ENCODE assay signal across 1 mouse cellular context in the genomic region with DNA sequence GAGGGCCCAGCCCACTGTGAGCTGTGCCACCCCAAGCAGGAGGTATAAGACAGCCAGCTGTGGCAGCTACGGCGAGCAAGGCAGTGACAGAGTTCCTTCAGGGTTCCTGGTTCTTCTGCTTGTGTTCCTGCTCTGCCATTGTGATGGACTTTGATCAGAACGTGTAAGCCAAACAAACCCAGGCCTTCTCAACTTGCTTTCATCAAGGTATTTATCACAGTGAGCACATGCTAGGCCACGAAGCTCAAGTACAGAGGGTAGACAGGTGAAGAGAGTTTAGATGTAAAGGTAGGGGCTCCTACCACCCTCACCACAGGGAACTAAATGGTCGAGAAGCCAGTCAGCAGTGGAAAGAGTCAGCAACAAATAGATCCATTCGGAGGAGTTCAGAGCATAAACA.
TF ChIP-seq lines count a peak whose summit lies in the region.

No protein-coding gene starts in this region.

TF ChIP-seq in ES-E14, 5 proteins besides CTCF, POLR2A, EP300 and RAD21 (continued from another document):
- TF ChIP-seq ZNF384 (IDR thresholded peaks at IDR 0.05; ENCODE audit: low read depth, low read length) (no peak), CHD2 (IDR thresholded peaks at IDR 0.05; ENCODE audit: low read depth, low read length) (no peak), MAFK (IDR thresholded peaks at IDR 0.05; ENCODE audit: insufficient read depth, low read depth, low read length) (no peak), ZC3H11A (IDR thresholded peaks at IDR 0.05; ENCODE audit: borderline replicate concordance, low read depth, low read length) (no peak)
TF ChIP-seq in ES-E14: peak in this region for 0.
